Mouse (Mus musculus) forebrain, embryonic 10.5 days (tissue): Measurements from ENCODE around the gene Chrm1. TPM values are rescaled to one million over a fixed set of nuclear protein-coding genes. Genes with fewer than 3 reads are reported as not detected.
A peak's percentile ranks its signal among the peaks of the same experiment; 100 is the strongest.

ENCODE experiments used
- DNase-seq: peaks from one replicate; pipeline ENCODE4 v3.0.0-alpha.2; 2017; ENCODE audit warnings: low spot score; ENCODE audit errors: extremely low spot score
- H3K27ac ChIP-seq: fragments of 300-500 bp; sonication (generic); 2 replicates; pipeline ENCODE4 v1.5.1; 2016; ENCODE audit warnings: mild to moderate bottlenecking
- H3K27me3 ChIP-seq: fragments of 300-500 bp; sonication (generic); 2 replicates; pipeline ENCODE4 v1.6.1; 2016; ENCODE audit warnings: mild to moderate bottlenecking; ENCODE audit not compliant: poor library complexity, severe bottlenecking
- H3K36me3 ChIP-seq: fragments of 300-500 bp; sonication (generic); replicated peaks from 2 replicates; pipeline ENCODE4 v1.6.1; 2016; ENCODE audit warnings: mild to moderate bottlenecking, moderate library complexity
- H3K4me1 ChIP-seq: fragments of 300-500 bp; sonication (generic); 2 replicates; pipeline ENCODE4 v1.6.1; 2016
- H3K4me3 ChIP-seq: fragments of 300-500 bp; sonication (generic); 2 replicates; pipeline ENCODE4 v1.5.1; 2016; ENCODE audit warnings: mild to moderate bottlenecking, moderate library complexity
- H3K9me3 ChIP-seq: fragments of 300-500 bp; sonication (generic); 2 replicates; pipeline ENCODE4 v1.6.1; 2016; ENCODE audit warnings: mild to moderate bottlenecking, moderate library complexity
- WGBS: fragments of 180-500 bp; shearing (Covaris S2); methylation state at CpG from one replicate; pipeline ENCODE4 v1.1.7; 2016; 5-methylcytosine and 5-hydroxymethylcytosine counted together
- polyA plus RNA-seq: library from polyadenylated mRNA; unstranded; fragments of >200 nt; fragmentation: Nextera tagmentation; extraction: Ambion mirVana; gene quantifications from 2 replicates; pipeline ENCODE4 v1.2.1, GENCODE M21; 2016

Chrm1 gene
- polyA plus RNA-seq, 1 experiment from 2014 or later, result not detected

GRCm38 (mm10) chr19:8699652-8700051 is 36.1 kb downstream of the Chrm1 start:
- no peaks in the 10 kb centered on the region for H3K36me3 ChIP-seq
- H3K4me1 ChIP-seq, result peaks cover 8% of the 10 kb centered on the region; the same call in 1 of the 2 replicates
- H3K27ac ChIP-seq, result no peak overlapping the region
- no peak for DNase-seq
- no peaks in the 10 kb centered on the region for H3K9me3 ChIP-seq
- no peaks in the 10 kb centered on the region for H3K27me3 ChIP-seq
- no peak overlapping the region for H3K4me3 ChIP-seq
- 87% methylated on average over 9 of the region's 9 CpGs for WGBS

DNA sequence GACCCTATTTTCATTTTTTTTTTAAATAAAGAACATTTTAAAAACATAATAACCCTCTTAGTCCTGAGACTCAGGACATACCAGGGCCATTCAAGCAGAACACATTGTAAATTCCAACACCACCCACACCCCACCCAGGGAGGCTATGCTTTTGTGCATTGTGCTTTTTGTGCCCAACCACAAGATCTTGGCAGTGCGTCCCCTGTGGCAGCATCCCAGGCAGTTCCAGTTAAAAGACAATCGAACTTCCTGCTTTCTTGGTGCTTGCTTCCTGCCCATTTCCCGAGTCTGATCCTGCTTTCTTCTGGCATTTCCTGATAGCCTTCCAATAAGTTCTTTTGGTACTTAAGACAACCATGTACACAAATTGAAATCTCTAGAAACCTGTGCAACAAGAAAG is 38.9 kb downstream of the Chrm1 start:
- no peaks in the 10 kb centered on the region for H3K9me3 ChIP-seq
- peaks cover 8% of the 10 kb centered on the region; the same call in 1 of the 2 replicates for H3K4me1 ChIP-seq
- H3K4me3 ChIP-seq, result no peak overlapping the region
- peaks cover 18% of the 10 kb centered on the region for H3K36me3 ChIP-seq
- H3K27me3 ChIP-seq, result no peaks in the 10 kb centered on the region
- WGBS, result 72% methylated on average over 3 of the region's 3 CpGs
- no peak for DNase-seq
- H3K27ac ChIP-seq, result no peak overlapping the region

DNA sequence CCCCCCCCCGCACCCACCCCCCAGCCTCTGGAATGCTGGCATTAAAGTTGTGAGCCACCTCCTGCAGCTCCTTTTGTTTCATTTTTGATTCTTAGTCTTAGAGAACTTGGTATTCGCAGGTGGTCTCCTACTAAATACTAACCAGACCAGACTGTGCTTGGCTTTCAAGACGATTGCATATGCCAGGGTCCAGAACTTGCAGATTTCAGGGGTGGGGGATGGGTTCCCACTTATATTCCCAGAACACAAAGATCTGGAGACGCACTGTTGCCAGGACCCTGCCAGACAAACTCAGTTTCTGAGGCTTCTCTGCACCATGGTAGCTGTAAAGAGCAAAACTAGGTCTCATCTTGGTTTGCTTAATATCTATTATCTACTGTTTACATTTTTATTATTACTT is 40.0 kb downstream of the Chrm1 start:
- WGBS, result 59% methylated on average over 3 of the region's 4 CpGs
- no peak for DNase-seq

DNA sequence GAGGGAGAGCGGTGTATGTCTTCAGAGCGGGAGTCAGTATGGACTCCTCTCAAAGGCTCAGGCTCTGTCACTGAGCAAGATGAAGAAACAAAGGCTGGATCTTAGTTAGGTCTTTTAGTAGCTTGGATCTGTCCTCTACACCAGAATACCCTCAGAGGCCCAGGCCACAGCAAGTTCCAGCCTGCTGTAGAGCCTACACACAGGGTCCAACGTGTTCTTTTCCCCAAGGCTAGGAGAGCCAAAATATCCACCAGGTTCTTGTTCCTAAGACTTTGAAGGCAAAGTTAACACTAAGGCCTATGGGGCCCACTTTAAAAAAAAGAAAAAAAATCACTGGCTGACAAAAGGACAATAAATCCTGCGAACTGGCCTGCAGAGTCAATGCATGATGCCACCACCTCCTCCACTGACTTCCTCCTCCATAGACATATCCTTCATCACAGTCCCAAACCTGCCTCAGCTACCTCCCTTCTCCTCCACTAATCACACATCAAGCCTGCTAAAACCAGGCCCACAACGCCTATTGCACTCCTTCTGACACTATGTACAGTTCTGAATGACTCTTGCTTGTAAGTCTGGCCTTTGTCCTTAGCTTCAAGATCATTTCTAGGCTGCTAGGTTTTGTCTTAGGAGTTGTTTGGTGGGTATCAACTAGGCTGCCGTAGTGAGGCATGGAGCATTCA is 41.6 kb downstream of the Chrm1 start:
- Histone ChIP-seq H3K27me3 (no peaks in the 10 kb centered on the region), H3K27ac (no peak overlapping the region), H3K4me1 (peaks cover 9% of the 10 kb centered on the region; the same call in 1 of the 2 replicates), H3K4me3 (no peak overlapping the region), H3K36me3 (peaks cover 45% of the 10 kb centered on the region), H3K9me3 (no peaks in the 10 kb centered on the region)
- WGBS, result 87% methylated on average over 6 of the region's 6 CpGs
- no peak for DNase-seq

More for the DNA sequence above, 40.0 kb downstream of the Chrm1 start:
- no peak overlapping the region for H3K27ac ChIP-seq
- no peaks in the 10 kb centered on the region for H3K27me3 ChIP-seq
- H3K4me3 ChIP-seq, result no peak overlapping the region
- H3K4me1 ChIP-seq, result peaks cover 8% of the 10 kb centered on the region; the same call in 1 of the 2 replicates
- H3K36me3 ChIP-seq, result peaks cover 29% of the 10 kb centered on the region
- no peaks in the 10 kb centered on the region for H3K9me3 ChIP-seq

- DNase-seq, result no peak
- Histone ChIP-seq H3K27ac (no peak overlapping the region), H3K4me3 (no peak overlapping the region), H3K4me1 (peaks cover 20% of the 10 kb centered on the region), H3K36me3 (peaks cover 55% of the 10 kb centered on the region), H3K27me3 (no peaks in the 10 kb centered on the region), H3K9me3 (no peaks in the 10 kb centered on the region)
- 88% methylated on average over 7 of the region's 7 CpGs for WGBS
Measured at GRCm38 (mm10) chr19:8706132-8706667, 42.6 kb downstream of the Chrm1 start.

DNA sequence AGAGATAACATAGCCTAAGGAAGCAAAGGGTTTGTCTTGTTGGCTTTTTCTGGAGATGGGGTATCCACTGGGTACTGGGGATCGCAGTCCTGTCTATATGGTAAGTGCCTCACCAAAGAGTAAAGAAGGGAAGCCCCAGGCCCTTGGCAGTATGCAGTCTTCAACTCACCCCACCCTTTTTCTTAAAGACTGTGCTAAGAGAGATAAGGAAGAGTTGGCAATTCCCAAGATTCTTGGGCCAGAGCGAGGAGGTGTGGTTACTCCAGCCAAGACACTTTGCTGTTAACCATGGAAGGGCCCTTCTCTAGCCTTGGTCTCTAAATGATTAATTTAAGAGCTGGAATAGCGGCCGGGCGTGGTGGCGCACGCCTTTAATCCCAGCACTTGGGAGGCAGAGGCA is 43.3 kb downstream of the Chrm1 start:
- H3K27me3 ChIP-seq, result no peaks in the 10 kb centered on the region
- no peaks in the 10 kb centered on the region for H3K9me3 ChIP-seq
- no peak overlapping the region for H3K4me3 ChIP-seq
- peaks cover 62% of the 10 kb centered on the region for H3K36me3 ChIP-seq
- no peak overlapping the region for H3K27ac ChIP-seq
- 96% methylated on average over 7 of the region's 7 CpGs for WGBS
- H3K4me1 ChIP-seq, result peaks cover 27% of the 10 kb centered on the region
- no peak for DNase-seq

DNA sequence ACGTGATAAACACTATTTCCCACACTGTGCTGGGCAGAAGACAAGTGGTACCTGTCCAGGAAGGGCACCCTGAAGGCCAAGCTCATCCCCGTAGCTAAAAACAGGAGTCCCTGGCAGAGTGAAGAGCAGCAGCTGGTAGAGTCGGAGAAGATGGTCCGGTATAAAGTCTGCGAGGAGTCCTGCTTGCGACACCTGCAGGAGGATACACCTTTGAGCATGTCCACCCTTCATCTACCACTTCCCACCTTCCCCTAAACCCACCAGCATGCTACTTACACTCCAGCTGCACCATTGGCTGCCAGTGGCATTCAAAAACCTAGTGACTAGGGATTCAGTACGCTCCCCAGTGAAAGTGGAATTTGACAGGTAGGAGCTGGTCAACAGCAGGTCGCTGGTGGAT is 45.4 kb downstream of the Chrm1 start:
- Histone ChIP-seq H3K27ac (no peak overlapping the region), H3K4me1 (peaks cover 28% of the 10 kb centered on the region), H3K36me3 (peaks cover 66% of the 10 kb centered on the region), H3K27me3 (no peaks in the 10 kb centered on the region), H3K4me3 (no peak overlapping the region), H3K9me3 (no peaks in the 10 kb centered on the region)
- DNase-seq, result no peak
- 93% methylated on average over 8 of the region's 8 CpGs for WGBS

- DNase-seq, result no peak
- no peaks in the 10 kb centered on the region for H3K9me3 ChIP-seq
- no peak overlapping the region for H3K4me3 ChIP-seq
- no peaks in the 10 kb centered on the region for H3K27me3 ChIP-seq
- 99% methylated on average over 2 of the region's 2 CpGs for WGBS
- peaks cover 66% of the 10 kb centered on the region for H3K36me3 ChIP-seq
- peaks cover 36% of the 10 kb centered on the region for H3K4me1 ChIP-seq
- no peak overlapping the region for H3K27ac ChIP-seq
Measured at GRCm38 (mm10) chr19:8710057-8710456, 46.5 kb downstream of the Chrm1 start.

- H3K4me3 ChIP-seq, result peak overlapping the region; percentile 84
- peaks cover 36% of the 10 kb centered on the region for H3K4me1 ChIP-seq
- 88% methylated on average over 4 of the region's 4 CpGs for WGBS
- H3K27ac ChIP-seq, result peak overlapping the region; percentile 94; the same call in 1 of the 2 replicates
- no peaks in the 10 kb centered on the region for H3K27me3 ChIP-seq
- H3K36me3 ChIP-seq, result peaks cover 58% of the 10 kb centered on the region
- H3K9me3 ChIP-seq, result no peaks in the 10 kb centered on the region
- DNase-seq, result no peak
Measured at GRCm38 (mm10) chr19:8711506-8711905, 47.9 kb downstream of the Chrm1 start.

DNA sequence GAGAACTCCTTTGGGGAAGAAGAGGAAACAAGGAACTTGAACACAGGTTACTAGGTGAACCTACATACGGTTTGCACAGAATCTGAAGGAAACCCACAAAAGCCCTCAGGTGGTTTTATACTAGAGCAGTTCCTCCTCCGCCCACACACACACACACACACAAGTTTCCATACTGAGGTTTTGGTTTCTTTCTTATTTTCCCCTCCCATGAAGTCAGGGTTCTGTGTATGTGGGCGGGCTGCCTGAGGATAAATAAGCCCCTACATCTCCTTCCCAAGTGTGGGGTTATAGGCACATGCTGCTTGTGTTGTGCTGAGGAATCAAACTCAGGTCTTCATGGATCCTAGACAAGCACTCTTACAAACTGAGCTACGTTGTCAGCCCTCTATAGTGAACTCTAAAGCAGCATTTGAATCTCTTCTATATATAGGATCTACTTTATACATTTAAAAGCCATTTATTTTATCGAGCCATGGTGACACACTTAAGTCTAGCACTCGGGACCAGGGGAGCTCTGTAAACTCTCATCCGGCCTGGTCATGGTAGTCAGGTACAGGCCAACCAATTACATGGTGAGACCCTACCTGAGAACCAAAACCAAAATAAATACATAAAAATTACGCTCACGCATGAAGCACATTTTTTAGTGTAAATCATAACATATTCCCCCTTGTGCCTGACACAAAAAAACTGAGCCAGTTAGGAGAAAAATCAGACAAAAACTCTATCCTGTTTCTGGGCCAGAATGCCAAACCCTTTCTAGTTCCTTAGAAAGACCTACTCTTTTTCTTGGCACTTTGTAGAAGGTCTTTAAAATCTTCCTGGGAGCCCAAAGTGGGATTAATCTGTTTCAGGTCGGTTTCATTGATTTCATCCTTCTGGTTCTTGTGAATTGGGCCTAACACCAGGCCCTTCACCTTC is 48.6 kb downstream of the Chrm1 start:
- WGBS, result 71% methylated on average over 10 of the region's 10 CpGs
- Histone ChIP-seq H3K27ac (peak overlapping the region; percentile 94), H3K36me3 (peaks cover 51% of the 10 kb centered on the region), H3K4me1 (peaks cover 36% of the 10 kb centered on the region), H3K4me3 (peak overlapping the region; percentile 84), H3K27me3 (no peaks in the 10 kb centered on the region), H3K9me3 (no peaks in the 10 kb centered on the region)
- no peak for DNase-seq

DNA sequence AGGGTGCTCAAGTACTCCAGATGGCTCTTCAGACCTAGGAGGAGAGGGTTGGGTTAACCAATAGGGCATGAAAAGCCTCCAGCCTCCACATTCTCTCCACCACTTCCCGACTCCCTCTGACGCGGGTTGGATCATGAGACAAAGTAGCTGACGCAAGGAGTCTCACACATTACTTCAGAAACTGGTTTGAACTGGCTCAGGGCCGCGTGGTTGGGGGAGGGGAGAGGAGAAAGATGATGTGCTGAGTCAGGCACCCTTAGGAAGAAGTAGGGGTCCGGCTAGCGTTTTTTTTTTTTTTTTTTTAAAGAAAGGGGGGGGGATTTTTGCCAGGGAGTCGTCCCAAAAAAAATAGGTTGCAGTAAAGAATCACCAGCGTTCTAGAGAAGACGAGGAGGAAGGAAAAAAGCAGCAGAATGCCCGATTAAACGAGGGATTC is 49.3 kb downstream of the Chrm1 start:
- Histone ChIP-seq H3K4me3 (peak overlapping the region; percentile 84), H3K36me3 (peaks cover 44% of the 10 kb centered on the region), H3K27ac (peak overlapping the region; percentile 94), H3K9me3 (no peaks in the 10 kb centered on the region), H3K4me1 (peaks cover 36% of the 10 kb centered on the region), H3K27me3 (no peaks in the 10 kb centered on the region)
- peak; percentile 86 for DNase-seq
- 0% methylated on average over 13 of the region's 13 CpGs for WGBS

DNA sequence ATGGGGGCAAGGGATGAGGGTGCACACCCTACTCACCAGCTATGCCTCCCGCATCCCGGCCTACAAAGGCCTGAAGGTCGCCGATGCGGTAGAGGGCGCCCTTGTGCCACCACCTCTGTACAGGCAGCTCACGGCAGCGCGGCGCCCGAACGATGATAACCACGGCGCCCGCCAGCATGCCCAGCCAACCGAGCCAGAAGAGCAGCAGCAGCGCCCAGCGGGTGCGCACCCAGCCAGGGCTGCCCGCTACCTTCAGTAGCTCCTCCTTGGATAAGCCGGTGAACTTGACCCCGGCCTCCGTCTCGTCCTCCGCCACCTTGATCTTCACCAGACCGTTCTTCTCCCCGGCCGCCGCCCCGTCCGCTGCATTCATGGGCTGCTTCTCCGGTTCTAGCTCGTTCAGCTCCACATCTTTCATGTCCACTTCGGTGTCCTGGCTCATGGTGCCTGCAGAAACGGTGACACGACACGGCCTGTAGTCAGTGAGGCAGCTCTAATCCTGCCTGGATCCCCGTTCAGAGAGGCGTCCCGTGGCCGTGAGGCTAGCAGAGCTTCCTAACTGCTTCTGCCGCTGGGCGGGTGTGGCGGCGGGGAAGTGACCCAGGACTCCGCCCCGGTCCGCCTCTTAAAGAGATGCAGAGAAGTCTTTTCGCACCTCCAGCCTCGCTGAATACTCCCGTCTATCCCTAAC is 49.9 kb downstream of the Chrm1 start:
- peaks cover 38% of the 10 kb centered on the region for H3K36me3 ChIP-seq
- WGBS, result under 1% methylated on average over 51 of the region's 51 CpGs

More for the DNA sequence above, 49.9 kb downstream of the Chrm1 start:
- no peaks in the 10 kb centered on the region for H3K9me3 ChIP-seq
- peak overlapping the region; percentile 84 for H3K4me3 ChIP-seq
- DNase-seq, result peak; percentile 90
- H3K27ac ChIP-seq, result peak overlapping the region; percentile 94
- H3K4me1 ChIP-seq, result peaks cover 36% of the 10 kb centered on the region
- no peaks in the 10 kb centered on the region for H3K27me3 ChIP-seq
